Mouse (Mus musculus) MEL (cell line): Measurements from ENCODE around the gene Dcbld2. TPM values are rescaled to one million over a fixed set of nuclear protein-coding genes. Genes with fewer than 3 reads are reported as not detected.

ENCODE experiments used
- DNase-seq: peaks from one replicate; pipeline ENCODE4 v3.0.0; 2011; ENCODE audit warnings: low read depth, low spot score
- H3K27ac ChIP-seq: 2 replicates; pipeline ENCODE4 v1.5.1; 2012; ENCODE audit warnings: low read depth, mild to moderate bottlenecking, control low read depth, low read length, moderate library complexity; ENCODE audit not compliant: control insufficient read depth
- H3K27me3 ChIP-seq, 2 experiments: fragments of 150-350 bp in 1 of 2; sonication (generic) in 1 of 2; 2 replicates each; pipeline ENCODE4 v1.6.1; 2012; ENCODE audit warnings: low read length in 2 of 2, mild to moderate bottlenecking in 2 of 2, improper control_type of control experiment in 1 of 2, moderate library complexity in 1 of 2; ENCODE audit not compliant: insufficient read depth in 2 of 2, control insufficient read depth in 1 of 2
- H3K36me3 ChIP-seq, 2 experiments: 2 replicates each; pipeline ENCODE4 v1.6.1; 2012 to 2014; ENCODE audit warnings: low read length in 2 of 2, improper control_type of control experiment in 1 of 2, inconsistent platforms in 1 of 2, mild to moderate bottlenecking in 1 of 2; ENCODE audit not compliant: insufficient read depth in 2 of 2, control insufficient read depth in 1 of 2
- H3K4me1 ChIP-seq, 2 experiments: fragments of 150-350 bp in 1 of 2; sonication (generic) in 1 of 2; 2 replicates each; pipeline ENCODE4 v1.6.1; 2012; ENCODE audit warnings: low read length in 2 of 2, improper control_type of control experiment in 1 of 2, mild to moderate bottlenecking in 1 of 2; ENCODE audit not compliant: insufficient read depth in 2 of 2, control insufficient read depth in 1 of 2
- H3K4me3 ChIP-seq, 2 experiments: fragments of 150-350 bp in 1 of 2; sonication (generic) in 1 of 2; 2 replicates each; pipeline ENCODE4 v1.5.1; 2012; ENCODE audit warnings: low read depth in 2 of 2, low read length in 2 of 2, mild to moderate bottlenecking in 2 of 2, moderate library complexity in 2 of 2, control low read depth in 1 of 2, improper control_type of control experiment in 1 of 2; ENCODE audit not compliant: control insufficient read depth in 1 of 2, insufficient read depth in 1 of 2
- H3K79me2 ChIP-seq: 2 replicates; pipeline ENCODE4 v1.6.1; 2012; ENCODE audit warnings: mild to moderate bottlenecking, low read length, moderate library complexity; ENCODE audit not compliant: control insufficient read depth, poor library complexity, insufficient read depth
- H3K9ac ChIP-seq: 2 replicates; pipeline ENCODE4 v1.6.1; 2012; ENCODE audit warnings: low read depth, mild to moderate bottlenecking, control low read depth, low read length, moderate library complexity; ENCODE audit not compliant: control insufficient read depth, poor library complexity, severe bottlenecking
- H3K9me3 ChIP-seq: fragments of 150-350 bp; sonication (generic); replicated peaks from 2 replicates; pipeline ENCODE4 v1.6.1; 2012; ENCODE audit warnings: mild to moderate bottlenecking, low read length, improper control_type of control experiment, moderate library complexity; ENCODE audit not compliant: insufficient read depth
- BHLHE40 ChIP-seq: IDR thresholded peaks from 2 replicates; pipeline ENCODE4 v1.6.1; 2012; ENCODE audit warnings: low read depth, mild to moderate bottlenecking, inconsistent platforms, low read length, improper control_type of control experiment, borderline replicate concordance
- CHD1 ChIP-seq: IDR thresholded peaks from 2 replicates; pipeline ENCODE4 v1.6.1; 2012; ENCODE audit warnings: low read depth, mild to moderate bottlenecking, inconsistent platforms, low read length, improper control_type of control experiment
- EP300 ChIP-seq, 2 experiments: IDR thresholded peaks; 2 replicates each; pipeline ENCODE4 v1.6.1; 2011; ENCODE audit warnings: improper control_type of control experiment in 2 of 2, low read length in 2 of 2, low read depth in 1 of 2, mild to moderate bottlenecking in 1 of 2
- ETS1 ChIP-seq: IDR thresholded peaks from 2 replicates; pipeline ENCODE4 v1.6.1; 2012; ENCODE audit warnings: low read depth, mild to moderate bottlenecking, inconsistent platforms, low read length, improper control_type of control experiment, moderate library complexity
- GATA1 ChIP-seq: IDR thresholded peaks from 2 replicates; pipeline ENCODE4 v1.6.1; 2011; ENCODE audit warnings: low read depth, low read length, improper control_type of control experiment
- HCFC1 ChIP-seq: IDR thresholded peaks from 2 replicates; pipeline ENCODE4 v1.6.1; 2012; ENCODE audit warnings: low read depth, mild to moderate bottlenecking, inconsistent platforms, low read length, improper control_type of control experiment, moderate library complexity
- MAX ChIP-seq: IDR thresholded peaks from 2 replicates; pipeline ENCODE4 v1.6.1; 2011; ENCODE audit warnings: low read length, improper control_type of control experiment
- MYC ChIP-seq: IDR thresholded peaks from 2 replicates; pipeline ENCODE4 v1.6.1; 2011; ENCODE audit warnings: low read depth, mild to moderate bottlenecking, low read length, improper control_type of control experiment, moderate library complexity
- NELFE ChIP-seq: IDR thresholded peaks from 2 replicates; pipeline ENCODE4 v1.6.1; 2011; ENCODE audit warnings: low read depth, low read length, improper control_type of control experiment
- NRF1 ChIP-seq: IDR thresholded peaks from 2 replicates; pipeline ENCODE4 v1.6.1; 2014; ENCODE audit warnings: low read depth, mild to moderate bottlenecking, inconsistent platforms, low read length, improper control_type of control experiment, moderate library complexity; ENCODE audit not compliant: poor library complexity, insufficient read depth, severe bottlenecking
- POLR2A ChIP-seq, 2 experiments: IDR thresholded peaks; 2 replicates each; pipeline ENCODE4 v1.6.1; 2011 to 2012; ENCODE audit warnings: low read length in 2 of 2, mild to moderate bottlenecking in 2 of 2, control low read depth in 1 of 2, improper control_type of control experiment in 1 of 2, low read depth in 1 of 2, moderate library complexity in 1 of 2; ENCODE audit not compliant: control insufficient read depth in 1 of 2, insufficient read depth in 1 of 2, poor library complexity in 1 of 2
- POLR2AphosphoS2 ChIP-seq: IDR thresholded peaks from 2 replicates; pipeline ENCODE4 v1.6.1; 2011; ENCODE audit warnings: low read length, improper control_type of control experiment
- RCOR1 ChIP-seq: IDR thresholded peaks from 2 replicates; pipeline ENCODE4 v1.6.1; 2012; ENCODE audit warnings: low read depth, mild to moderate bottlenecking, inconsistent platforms, low read length, improper control_type of control experiment
- SMC3 ChIP-seq: IDR thresholded peaks from 2 replicates; pipeline ENCODE4 v1.6.1; 2011; ENCODE audit warnings: low read depth, low read length, improper control_type of control experiment
- TAL1 ChIP-seq: IDR thresholded peaks from 2 replicates; pipeline ENCODE4 v1.6.1; 2012; ENCODE audit warnings: mild to moderate bottlenecking, inconsistent platforms, low read length, moderate library complexity, mixed read lengths
- TBP ChIP-seq: IDR thresholded peaks from 2 replicates; pipeline ENCODE4 v1.8.0; 2011; ENCODE audit warnings: low read depth, low read length, improper control_type of control experiment
- USF1 ChIP-seq: IDR thresholded peaks from 2 replicates; pipeline ENCODE4 v1.6.1; 2014; ENCODE audit warnings: low read depth, mild to moderate bottlenecking, inconsistent platforms, low read length, improper control_type of control experiment, moderate library complexity
- ZC3H11A ChIP-seq: IDR thresholded peaks from 2 replicates; pipeline ENCODE4 v1.6.1; 2012; ENCODE audit warnings: low read depth, mild to moderate bottlenecking, inconsistent platforms, low read length, improper control_type of control experiment
- ZMIZ1 ChIP-seq: IDR thresholded peaks from 2 replicates; pipeline ENCODE4 v1.6.1; 2012; ENCODE audit warnings: low read depth, mild to moderate bottlenecking, inconsistent platforms, low read length, improper control_type of control experiment, moderate library complexity
- ZNF384 ChIP-seq: IDR thresholded peaks from 2 replicates; pipeline ENCODE4 v1.6.1; 2012; ENCODE audit warnings: low read depth, mild to moderate bottlenecking, inconsistent platforms, low read length, improper control_type of control experiment
- polyA plus RNA-seq, 2 experiments: library from polyadenylated mRNA; stranded (reverse) in 1 of 2; unstranded in 1 of 2; fragments of >175 nt in 1 of 2; fragments of >200 nt in 1 of 2; gene quantifications; 2 replicates each; pipeline versions ENCODE4 v1.2.1 to v1.2.4; 2012; ENCODE audit warnings: low replicate concordance in 2 of 2, low read depth in 1 of 2; ENCODE audit not compliant: insufficient read length in 2 of 2, insufficient read depth in 1 of 2, missing spikeins in 1 of 2
- total RNA-seq: library from RNA; depleted of rRNA; stranded (reverse); fragments of 300-350 nt; gene quantifications from 2 replicates; pipeline ENCODE4 v1.2.3, GENCODE M21; 2012

Dcbld2 gene
- total and polyA plus RNA-seq, 3 experiments: 3.5 to 9.4 TPM; not detected in 1

GRCm38 (mm10) chr16:58475544-58476154 lies 67.4 kb downstream of the Dcbld2 start:
- Histone ChIP-seq H3K9ac (no peak overlapping the region), H3K27me3 (no peaks in the 10 kb centered on the region), H3K36me3 (peaks cover 0 to 3% of the 10 kb centered on the region in 2 experiments; a peak in 2 of 4 replicates), H3K9me3 (no peaks in the 10 kb centered on the region), H3K4me1 (peaks cover 0 to 1% of the 10 kb centered on the region in 2 experiments; a peak in 3 of 4 replicates), H3K27ac (no peak overlapping the region), H3K4me3 (no peak overlapping the region), H3K79me2 (no peaks in the 10 kb centered on the region)
- DNase-seq: no peak
- TF ChIP-seq POLR2A (IDR thresholded peaks at IDR 0.05; ENCODE audit: control insufficient read depth in 1 of 2, insufficient read depth in 1 of 2, low read depth in 1 of 2, low read length in 2 of 2, poor library complexity in 1 of 2) (no peak), NELFE (no peak), POLR2AphosphoS2 (no peak), ZNF384 (no peak), GATA1 (no peak), SMC3 (no peak), ZMIZ1 (no peak), USF1 (no peak)

- no peak for DNase-seq
- no peaks in the 10 kb centered on the region for H3K4me1 ChIP-seq
- no peaks in the 10 kb centered on the region for H3K9me3 ChIP-seq
- no peaks in the 10 kb centered on the region for H3K36me3 ChIP-seq
- H3K4me3 ChIP-seq: no peak overlapping the region
- no peak overlapping the region for H3K9ac ChIP-seq
- H3K79me2 ChIP-seq: no peaks in the 10 kb centered on the region
- TF ChIP-seq BHLHE40 (no peak), MYC (no peak), CHD1 (no peak), GATA1 (no peak), TAL1 (no peak), NRF1 (no peak), POLR2A (IDR thresholded peaks at IDR 0.05; ENCODE audit: control insufficient read depth in 1 of 2, insufficient read depth in 1 of 2, low read depth in 1 of 2, low read length in 2 of 2, poor library complexity in 1 of 2) (no peak), TBP (no peak), ETS1 (no peak), RCOR1 (no peak), MAX (no peak), HCFC1 (no peak), ZC3H11A (no peak), EP300 (IDR thresholded peaks at IDR 0.05; ENCODE audit: low read depth in 1 of 2, low read length in 2 of 2) (no peak), USF1 (no peak)
- H3K27ac ChIP-seq: no peak overlapping the region
- H3K27me3 ChIP-seq: no peaks in the 10 kb centered on the region
Observed at GRCm38 (mm10) chr16:58476363-58476762, 68.1 kb downstream of the Dcbld2 start.
